Mouse (Mus musculus) heart, adult 2 months (tissue): ENCODE results near the gene Spns2. TPM values are rescaled to one million over a fixed set of nuclear protein-coding genes. Genes with fewer than 3 reads are reported as not detected.
A peak's percentile ranks its signal among the peaks of the same experiment; 100 is the strongest.

ENCODE experiments used
- DNase-seq, 2 experiments: peaks; one replicate each; pipeline ENCODE4 v3.0.0; 2021
- H3K27ac ChIP-seq: fragments of 200-600 bp; 2 replicates; pipeline ENCODE4 v1.8.1; 2022
- H3K27me3 ChIP-seq: fragments of 200-500 bp; 2 replicates; pipeline ENCODE4 v1.6.1; 2012; ENCODE audit warnings: mild to moderate bottlenecking, low read length, inconsistent platforms, mixed read lengths; ENCODE audit not compliant: control insufficient read depth, insufficient read depth
- H3K36me3 ChIP-seq: fragments of 200-500 bp; 2 replicates; pipeline ENCODE4 v1.6.1; 2012; ENCODE audit warnings: low read length, inconsistent platforms; ENCODE audit not compliant: control insufficient read depth, insufficient read depth
- H3K4me1 ChIP-seq: fragments of 200-500 bp; 2 replicates; pipeline ENCODE4 v1.6.1; 2011; ENCODE audit warnings: low read length; ENCODE audit not compliant: control insufficient read depth, insufficient read depth
- H3K4me3 ChIP-seq: fragments of 200-600 bp; 2 replicates; pipeline ENCODE4 v1.8.1; 2022
- H3K79me2 ChIP-seq: fragments of 200-500 bp; replicated peaks from 2 replicates; pipeline ENCODE4 v1.6.1; 2012; ENCODE audit warnings: mild to moderate bottlenecking, inconsistent platforms, low read length, moderate library complexity, mixed read lengths; ENCODE audit not compliant: control insufficient read depth, insufficient read depth
- H3K9ac ChIP-seq: fragments of 200-500 bp; 2 replicates; pipeline ENCODE4 v1.6.1; 2012; ENCODE audit warnings: low read depth, mild to moderate bottlenecking, control low read depth, inconsistent platforms, low read length, mixed read lengths
- CTCF ChIP-seq: fragments of 200-600 bp; IDR thresholded peaks from 2 replicates; pipeline ENCODE4 v1.8.1; 2022; ENCODE audit warnings: antibody characterized with exemption, mild to moderate bottlenecking, moderate library complexity
- EP300 ChIP-seq: fragments of 200-500 bp; IDR thresholded peaks from 2 replicates; pipeline ENCODE4 v1.6.1; 2011; ENCODE audit warnings: low read depth, low read length, control low read depth; ENCODE audit not compliant: insufficient read depth
- POLR2A ChIP-seq: fragments of 200-500 bp; IDR thresholded peaks from 2 replicates; pipeline ENCODE4 v1.6.1; 2011; ENCODE audit warnings: mild to moderate bottlenecking, low read depth, low read length, control low read depth; ENCODE audit not compliant: insufficient read depth
- WGBS: fragments of 180-500 bp; shearing (Covaris S2); methylation state at CpG from one replicate; pipeline ENCODE4 v1.1.7; 2018; 5-methylcytosine and 5-hydroxymethylcytosine counted together
- intact Hi-C: fragments of 180-260 bp; cut with DNase I; formaldehyde crosslinking; loops from one replicate; pipeline ENCODE4 v1.15.1; 2025
- polyA plus RNA-seq: library from polyadenylated mRNA; depleted of rRNA; stranded (reverse); fragments of >200 nt; gene quantifications from 2 replicates; pipeline ENCODE4 v1.2.3, GENCODE M21; 2012
- total RNA-seq, 2 experiments: library from RNA; stranded (reverse); gene quantifications; 2 replicates each; pipeline ENCODE4 v1.2.3; 2021

The Spns2 gene
- total and polyA plus RNA-seq, 3 experiments: 6.1 to 13.8 (median 7.9) TPM

DNA sequence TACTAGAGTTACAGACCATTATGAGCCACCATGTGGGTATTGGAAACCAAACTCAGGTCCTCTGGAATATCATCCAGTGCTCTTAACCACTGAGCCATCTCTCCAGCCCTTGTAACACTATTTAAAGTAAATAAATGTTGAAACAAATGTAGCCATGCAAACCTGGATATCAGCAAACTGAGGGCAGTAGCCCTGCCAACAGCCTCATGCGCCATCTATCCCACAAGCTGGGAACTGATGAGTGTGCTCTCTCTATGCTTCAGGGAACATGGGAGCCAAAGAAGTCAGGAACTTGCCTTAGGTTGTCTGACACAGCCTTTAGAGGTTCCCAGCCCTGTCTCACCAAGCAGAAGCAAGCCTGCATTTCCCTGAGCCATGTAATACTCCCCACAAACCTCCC, 41.9 kb upstream of the Spns2 start:
- Histone ChIP-seq H3K79me2 (no peaks in the 10 kb centered on the region), H3K27me3 (no peaks in the 10 kb centered on the region), H3K27ac (no peak overlapping the region), H3K4me1 (no peaks in the 10 kb centered on the region), H3K9ac (no peak overlapping the region), H3K4me3 (no peak overlapping the region), H3K36me3 (no peaks in the 10 kb centered on the region)
- intact Hi-C loops: no loop called here
- no peak for DNase-seq
- 89% methylated on average over 1 of the region's 1 CpGs for WGBS
- peak; percentile 35 for TF ChIP-seq CTCF
- no peak for TF ChIP-seq EP300
- no peak for TF ChIP-seq POLR2A

DNA sequence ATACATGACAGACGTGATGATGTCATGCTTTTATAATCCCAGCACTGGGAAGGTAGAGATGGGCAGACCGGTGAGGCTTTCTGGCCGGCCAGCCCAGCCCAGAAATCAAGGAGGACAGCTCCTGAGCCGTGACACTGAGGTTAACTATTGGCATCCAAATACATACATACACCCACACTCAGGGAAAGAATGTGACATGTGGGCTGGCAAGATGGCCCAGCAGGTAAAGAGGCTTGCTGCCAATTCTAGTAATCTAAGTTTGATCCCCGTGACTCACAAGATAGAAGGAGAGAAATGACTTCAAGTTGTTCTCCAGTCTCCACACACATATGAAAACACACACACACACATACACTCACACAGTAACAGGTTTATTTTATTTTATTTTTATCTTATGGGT, 41.4 kb upstream of the Spns2 start:
- Histone ChIP-seq H3K4me3 (no peak overlapping the region), H3K27ac (no peak overlapping the region), H3K27me3 (no peaks in the 10 kb centered on the region), H3K36me3 (no peaks in the 10 kb centered on the region), H3K9ac (no peak overlapping the region), H3K79me2 (no peaks in the 10 kb centered on the region), H3K4me1 (no peaks in the 10 kb centered on the region)
- DNase-seq: no peak
- intact Hi-C loops: no loop called here
- 81% methylated on average over 5 of the region's 5 CpGs for WGBS
- no peak for TF ChIP-seq EP300
- no peak for TF ChIP-seq POLR2A
- TF ChIP-seq CTCF: no peak

DNA sequence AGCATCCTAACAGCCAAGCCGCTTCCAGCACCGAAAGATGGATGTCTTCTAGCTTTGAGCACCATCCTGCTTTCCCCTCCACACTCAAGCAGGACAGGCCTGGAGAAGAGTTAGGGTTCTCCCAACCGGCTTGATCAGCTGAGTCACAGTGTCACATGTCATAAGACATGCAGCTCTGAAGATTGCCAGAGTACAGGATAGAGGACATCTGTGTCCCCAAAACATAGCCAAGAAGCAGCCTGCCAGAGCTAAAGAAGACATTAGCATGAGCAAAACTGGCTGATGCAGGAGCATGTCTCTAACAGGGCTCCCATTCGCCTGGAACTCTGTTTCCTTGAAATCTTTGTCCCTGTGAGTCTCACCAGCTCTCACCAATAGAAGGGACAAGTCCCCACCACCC, 36.5 kb upstream of the Spns2 start:
- Histone ChIP-seq H3K36me3 (no peaks in the 10 kb centered on the region), H3K27ac (no peak overlapping the region), H3K9ac (no peak overlapping the region), H3K4me1 (peaks cover 12% of the 10 kb centered on the region), H3K27me3 (no peaks in the 10 kb centered on the region), H3K79me2 (no peaks in the 10 kb centered on the region), H3K4me3 (no peak overlapping the region)
- TF ChIP-seq CTCF (no peak), POLR2A (no peak), EP300 (no peak)
- peak; percentile 44 to 53 for DNase-seq
- intact Hi-C loops: no loop called here
- WGBS: 83% methylated on average over 4 of the region's 4 CpGs

DNA sequence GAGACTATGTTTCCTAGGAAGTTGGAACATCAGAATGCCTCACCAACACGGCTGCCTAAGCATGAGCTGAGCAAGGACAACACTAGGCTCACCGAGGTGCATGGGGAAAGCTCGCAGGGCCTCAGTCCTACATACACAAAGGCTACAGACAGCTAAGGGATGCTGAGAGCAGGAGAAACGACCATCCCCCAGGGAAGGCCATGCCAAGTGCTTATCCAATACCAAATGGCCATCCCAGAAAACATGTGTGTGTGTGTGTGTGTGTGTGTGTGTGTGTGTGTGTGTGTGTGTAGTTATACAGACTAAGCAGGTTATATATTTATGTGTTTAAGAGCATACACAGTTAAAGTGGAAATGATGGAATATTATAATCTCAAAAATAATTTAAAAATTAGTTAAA, 34.0 kb upstream of the Spns2 start:
- TF ChIP-seq POLR2A (no peak), CTCF (no peak), EP300 (no peak)
- Histone ChIP-seq H3K27ac (no peak overlapping the region), H3K4me3 (no peak overlapping the region), H3K36me3 (no peaks in the 10 kb centered on the region), H3K4me1 (peaks cover 17% of the 10 kb centered on the region), H3K79me2 (no peaks in the 10 kb centered on the region), H3K9ac (no peak overlapping the region), H3K27me3 (no peaks in the 10 kb centered on the region)
- 70% methylated on average over 4 of the region's 4 CpGs for WGBS
- peak in 1 of 2 experiments; percentile 17 for DNase-seq
- intact Hi-C loops: no loop called here

GRCm38 (mm10) chr11:72522616-72523041, 32.9 kb upstream of the Spns2 start:
- Histone ChIP-seq H3K4me3 (no peak overlapping the region), H3K9ac (no peak overlapping the region), H3K36me3 (no peaks in the 10 kb centered on the region), H3K27me3 (no peaks in the 10 kb centered on the region), H3K27ac (peak overlapping the region; percentile 68), H3K79me2 (no peaks in the 10 kb centered on the region), H3K4me1 (peaks cover 17% of the 10 kb centered on the region)
- TF ChIP-seq POLR2A: no peak
- TF ChIP-seq CTCF: no peak
- TF ChIP-seq EP300: 0 out of 2 replicates have a peak, but pooled peaks have one; percentile 30
- intact Hi-C loops: no loop called here
- peak; percentile 70 to 79 for DNase-seq
- 14% methylated on average over 5 of the region's 5 CpGs for WGBS

- DNase-seq: peak; percentile 49 to 70
- peaks cover 17% of the 10 kb centered on the region for H3K4me1 ChIP-seq
- H3K4me3 ChIP-seq: no peak overlapping the region
- intact Hi-C loops: no loop called here
- 63% methylated on average over 5 of the region's 5 CpGs for WGBS
- H3K9ac ChIP-seq: no peak overlapping the region
- no peaks in the 10 kb centered on the region for H3K27me3 ChIP-seq
- H3K79me2 ChIP-seq: no peaks in the 10 kb centered on the region
- peak overlapping the region; percentile 68 for H3K27ac ChIP-seq
- TF ChIP-seq POLR2A (no peak), EP300 (no peak)
- H3K36me3 ChIP-seq: no peaks in the 10 kb centered on the region
Measured at GRCm38 (mm10) chr11:72521598-72522541, 32.2 kb upstream of the Spns2 start.
